Mouse (Mus musculus) ES-E14 (cell line): ENCODE data around the gene Dpp4. TPM values are rescaled to one million over a fixed set of nuclear protein-coding genes. Genes with fewer than 3 reads are reported as not detected.

Source experiments
- DNase-seq: peaks from one replicate; pipeline ENCODE4 v3.0.0-alpha.2; 2013; ENCODE audit warnings: low read depth, low spot score
- H3K27ac ChIP-seq: 2 replicates; pipeline ENCODE4 v1.5.1; 2012; ENCODE audit warnings: low read depth, mild to moderate bottlenecking, low read length, moderate library complexity, mixed read lengths; ENCODE audit not compliant: poor library complexity, insufficient read depth, severe bottlenecking
- H3K36me3 ChIP-seq: 2 replicates; pipeline ENCODE4 v1.6.1; 2012; ENCODE audit warnings: mild to moderate bottlenecking, low read length, moderate library complexity, mixed read lengths; ENCODE audit not compliant: control insufficient read depth, poor library complexity, insufficient read depth, severe bottlenecking
- H3K4me1 ChIP-seq, 2 experiments: fragments of 150-350 bp in 1 of 2; sonication (generic) in 1 of 2; 2 replicates each; pipeline ENCODE4 v1.6.1; 2012; ENCODE audit warnings: low read length in 2 of 2, mild to moderate bottlenecking in 1 of 2, mixed read lengths in 1 of 2; ENCODE audit not compliant: control insufficient read depth in 2 of 2, insufficient read depth in 2 of 2, poor library complexity in 1 of 2
- H3K4me3 ChIP-seq, 2 experiments: fragments of 150-350 bp in 1 of 2; sonication (generic) in 1 of 2; 2 replicates each; pipeline ENCODE4 v1.5.1; 2012; ENCODE audit warnings: low read length in 2 of 2, low read depth in 1 of 2, mild to moderate bottlenecking in 1 of 2, mixed read lengths in 1 of 2; ENCODE audit not compliant: insufficient read depth in 1 of 2, poor library complexity in 1 of 2, severe bottlenecking in 1 of 2
- H3K9ac ChIP-seq: 2 replicates; pipeline ENCODE4 v1.6.1; 2012; ENCODE audit warnings: low read depth, mild to moderate bottlenecking, low read length, mixed read lengths; ENCODE audit not compliant: poor library complexity, insufficient read depth, severe bottlenecking
- H3K9me3 ChIP-seq: fragments of 150-350 bp; sonication (generic); 2 replicates; pipeline ENCODE4 v1.6.1; 2012; ENCODE audit warnings: low read depth, mild to moderate bottlenecking, low read length; ENCODE audit not compliant: control insufficient read depth, insufficient read depth
- CHD2 ChIP-seq: IDR thresholded peaks from 2 replicates; pipeline ENCODE4 v1.6.1; 2014; ENCODE audit warnings: mild to moderate bottlenecking, low read depth, low read length, inconsistent platforms
- HCFC1 ChIP-seq: IDR thresholded peaks from 2 replicates; pipeline ENCODE4 v1.6.1; 2012; ENCODE audit warnings: low read length, inconsistent platforms, borderline replicate concordance; ENCODE audit not compliant: insufficient read depth
- MAFK ChIP-seq: IDR thresholded peaks from 2 replicates; pipeline ENCODE4 v1.6.1; 2014; ENCODE audit warnings: mild to moderate bottlenecking, low read depth, low read length, inconsistent platforms; ENCODE audit not compliant: insufficient read depth
- ZC3H11A ChIP-seq: IDR thresholded peaks from 2 replicates; pipeline ENCODE4 v1.6.1; 2012; ENCODE audit warnings: low read depth, mild to moderate bottlenecking, inconsistent platforms, low read length, borderline replicate concordance
- ZNF384 ChIP-seq: IDR thresholded peaks from 2 replicates; pipeline ENCODE4 v1.6.1; 2012; ENCODE audit warnings: low read depth, low read length, inconsistent platforms
- in situ Hi-C, 2 experiments: fragments of 600-800 bp; cut with MboI; formaldehyde crosslinking; loops; one replicate each; pipeline ENCODE4 v1.15.1; 2025; ENCODE audit warnings: low sequenced_read_pairs in 2 of 2, inconsistent platforms in 1 of 2; ENCODE audit not compliant: unreplicated experiment in 2 of 2
- total RNA-seq: library from RNA; depleted of rRNA; stranded (reverse); fragments of 300-350 nt; gene quantifications from 2 replicates; pipeline ENCODE4 v1.2.3, GENCODE M21; 2012

The Dpp4 gene
- total RNA-seq, 1 experiment: 24.7 TPM

DNA sequence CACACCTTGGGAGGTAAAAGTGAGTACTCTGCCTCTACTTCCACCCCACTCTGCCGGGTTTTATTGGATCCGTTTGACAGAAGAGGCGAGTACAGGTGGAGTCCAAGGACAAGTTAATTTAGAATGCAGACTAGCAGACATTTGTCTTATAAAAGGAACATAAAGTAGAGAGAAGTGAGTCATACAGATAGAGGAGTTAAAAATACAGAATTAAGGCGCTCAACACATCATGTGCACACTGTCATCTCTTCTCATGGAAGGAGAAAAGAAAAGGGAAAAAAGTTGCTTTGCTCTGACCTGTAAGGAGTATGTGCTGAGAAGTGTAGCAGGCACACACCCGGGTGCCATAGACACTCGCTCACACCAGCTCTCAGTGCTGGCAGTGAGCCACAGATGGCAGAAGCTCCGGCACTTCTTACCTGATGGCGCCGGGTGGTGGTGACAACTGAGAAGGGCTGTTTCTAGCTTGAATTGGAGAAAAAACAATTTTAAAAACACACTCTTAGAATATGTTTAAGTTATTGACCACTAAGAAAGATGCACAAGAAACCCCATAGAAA lies 88.9 kb downstream of the Dpp4 start:
- TF ChIP-seq MAFK: no peak
- no peak for TF ChIP-seq HCFC1
- TF ChIP-seq ZNF384: no peak
- TF ChIP-seq ZC3H11A: no peak
- no peak for TF ChIP-seq CHD2
- Histone ChIP-seq H3K9ac (no peak overlapping the region), H3K9me3 (no peaks in the 10 kb centered on the region), H3K27ac (no peak overlapping the region), H3K4me1 (no peaks in the 10 kb centered on the region), H3K4me3 (no peak overlapping the region), H3K36me3 (no peaks in the 10 kb centered on the region)
- DNase-seq: no peak
- in situ Hi-C loops: no loop called here

DNA sequence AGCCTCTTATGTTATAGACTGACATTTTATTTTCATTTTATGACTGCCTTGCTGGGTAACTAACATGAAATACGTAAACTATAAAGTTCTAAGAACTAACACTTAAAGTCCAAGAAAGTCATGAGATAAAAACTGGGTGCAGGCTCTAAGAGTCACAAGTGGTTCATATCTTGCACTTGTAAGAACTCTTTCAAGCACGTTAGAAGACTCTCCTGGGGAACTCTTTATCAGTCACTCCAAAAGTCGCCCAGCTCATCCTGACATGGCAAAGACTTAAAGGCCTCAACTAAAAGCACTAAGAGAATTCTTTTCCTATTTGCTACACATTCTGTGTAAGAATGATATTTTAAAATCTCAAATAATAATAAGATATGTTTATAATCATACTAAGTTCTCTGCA lies 92.5 kb downstream of the Dpp4 start:
- Histone ChIP-seq H3K9me3 (no peaks in the 10 kb centered on the region), H3K36me3 (no peaks in the 10 kb centered on the region), H3K4me3 (no peak overlapping the region), H3K9ac (no peak overlapping the region), H3K4me1 (no peaks in the 10 kb centered on the region), H3K27ac (no peak overlapping the region)
- DNase-seq: no peak
- no peak for TF ChIP-seq ZC3H11A
- no peak for TF ChIP-seq ZNF384
- TF ChIP-seq CHD2: no peak
- no peak for TF ChIP-seq HCFC1
- TF ChIP-seq MAFK: no peak
- in situ Hi-C loops: no loop called here

DNA sequence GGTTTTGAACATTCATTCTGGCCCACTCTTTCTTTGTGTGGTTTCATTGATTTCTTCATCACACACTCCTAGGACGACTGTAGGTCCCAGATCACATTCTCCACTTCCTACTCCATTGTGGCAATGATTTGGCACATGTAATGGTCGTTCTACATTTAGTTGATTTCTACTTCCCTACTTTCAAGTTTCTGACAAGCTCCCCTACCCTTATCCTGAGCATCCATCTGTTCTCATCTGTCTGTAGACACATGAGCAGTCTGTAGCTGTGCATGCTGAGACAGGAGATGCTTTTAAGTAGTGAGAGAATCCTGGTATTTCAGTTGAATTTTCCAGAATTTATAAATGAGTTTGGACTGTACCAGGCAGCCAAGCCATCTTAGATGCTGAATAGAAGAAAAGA lies 95.1 kb downstream of the Dpp4 start:
- Histone ChIP-seq H3K36me3 (no peaks in the 10 kb centered on the region), H3K4me1 (no peaks in the 10 kb centered on the region), H3K4me3 (no peak overlapping the region), H3K9ac (no peak overlapping the region), H3K27ac (no peak overlapping the region), H3K9me3 (no peaks in the 10 kb centered on the region)
- no peak for DNase-seq
- in situ Hi-C loops: no loop called here
- TF ChIP-seq ZC3H11A (no peak), HCFC1 (no peak), CHD2 (no peak), MAFK (no peak)

DNA sequence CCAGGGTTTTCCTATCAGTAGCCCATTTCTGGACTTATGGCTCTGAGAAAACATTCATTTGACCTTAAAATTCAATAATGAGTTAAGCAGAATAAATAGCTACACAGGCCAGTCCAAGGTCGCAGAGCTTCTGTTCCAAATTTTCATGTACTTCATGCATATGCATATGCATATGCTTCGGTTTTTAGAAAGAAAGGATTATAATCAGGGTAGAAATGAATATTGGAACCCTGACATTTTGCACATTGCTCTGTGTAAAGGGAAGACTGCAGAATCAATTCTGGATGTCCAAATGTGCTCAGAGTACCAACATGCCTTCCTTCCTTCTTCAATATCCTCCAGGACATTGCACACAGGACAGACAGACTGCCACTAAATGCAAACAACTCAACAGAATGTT lies 104.6 kb downstream of the Dpp4 start:
- Histone ChIP-seq H3K4me3 (no peak overlapping the region), H3K9ac (no peak overlapping the region), H3K27ac (no peak overlapping the region), H3K36me3 (no peaks in the 10 kb centered on the region), H3K4me1 (no peaks in the 10 kb centered on the region), H3K9me3 (no peaks in the 10 kb centered on the region)
- no peak for DNase-seq
- TF ChIP-seq CHD2 (no peak), HCFC1 (no peak), MAFK (no peak), ZNF384 (no peak)
- in situ Hi-C loops: no loop called here

DNA sequence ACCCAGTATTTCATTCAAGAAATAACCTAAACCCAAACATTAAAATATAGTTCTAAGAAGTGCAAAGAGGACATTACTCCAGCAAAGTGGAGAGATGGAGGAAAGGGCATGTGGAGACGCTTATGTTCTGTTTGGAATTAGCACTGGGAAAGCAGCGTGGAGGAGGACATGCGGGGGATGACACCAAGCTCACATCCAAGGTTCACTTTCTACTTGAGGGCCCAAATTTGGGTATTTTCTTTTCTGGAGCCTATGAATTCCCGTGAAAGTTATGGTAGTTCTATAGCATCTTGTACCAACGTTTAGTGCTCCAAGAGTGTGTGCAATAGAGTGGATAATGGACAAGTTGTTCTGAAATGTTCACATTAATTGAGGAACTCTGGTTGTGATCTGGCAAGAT lies 105.1 kb downstream of the Dpp4 start:
- in situ Hi-C loops: no loop called here
- H3K27ac ChIP-seq: no peak overlapping the region

More for the DNA sequence above, 105.1 kb downstream of the Dpp4 start:
- Histone ChIP-seq H3K36me3 (no peaks in the 10 kb centered on the region), H3K9me3 (no peaks in the 10 kb centered on the region), H3K4me3 (no peak overlapping the region), H3K9ac (no peak overlapping the region), H3K4me1 (no peaks in the 10 kb centered on the region)
- DNase-seq: no peak
- TF ChIP-seq HCFC1: no peak
- TF ChIP-seq ZNF384: no peak
- TF ChIP-seq ZC3H11A: no peak
- TF ChIP-seq MAFK: no peak
- no peak for TF ChIP-seq CHD2
